Mouse (Mus musculus): ENCODE data around the gene Serf2.

GRCm38 (mm10) chr2:121403296-121403695, 45.7 kb upstream of the Serf2 start:
- no peak for TF ChIP-seq CEBPB (IDR thresholded peaks at IDR 0.05; ENCODE audit: insufficient read depth, poor library complexity, severe bottlenecking)
- TF ChIP-seq POLR2AphosphoS2 (IDR thresholded peaks at IDR 0.05; ENCODE audit: insufficient read length, low read depth): no peak
- no peak for TF ChIP-seq POLR2A (IDR thresholded peaks at IDR 0.05; ENCODE audit: insufficient read length, low read depth)
- no peak for TF ChIP-seq REST (IDR thresholded peaks at IDR 0.05; ENCODE audit: insufficient read depth, insufficient read length)
- TF ChIP-seq USF1 (IDR thresholded peaks at IDR 0.05; ENCODE audit: low read depth): no peak
- no peak for TF ChIP-seq TCF12 (IDR thresholded peaks at IDR 0.05; ENCODE audit: insufficient read depth, poor library complexity, severe bottlenecking)
- TF ChIP-seq E2F4 (IDR thresholded peaks at IDR 0.05; ENCODE audit: insufficient read depth): no peak

All from myocyte (in vitro differentiated cells).